Mouse (Mus musculus): ENCODE data around the gene Camk1d. TPM values are rescaled to one million over a fixed set of nuclear protein-coding genes. Genes with fewer than 3 reads are reported as not detected.

Camk1d gene
- total and polyA plus RNA-seq, 2 experiments from 2014 or later: 7.2 to 16.6 TPM

DNA sequence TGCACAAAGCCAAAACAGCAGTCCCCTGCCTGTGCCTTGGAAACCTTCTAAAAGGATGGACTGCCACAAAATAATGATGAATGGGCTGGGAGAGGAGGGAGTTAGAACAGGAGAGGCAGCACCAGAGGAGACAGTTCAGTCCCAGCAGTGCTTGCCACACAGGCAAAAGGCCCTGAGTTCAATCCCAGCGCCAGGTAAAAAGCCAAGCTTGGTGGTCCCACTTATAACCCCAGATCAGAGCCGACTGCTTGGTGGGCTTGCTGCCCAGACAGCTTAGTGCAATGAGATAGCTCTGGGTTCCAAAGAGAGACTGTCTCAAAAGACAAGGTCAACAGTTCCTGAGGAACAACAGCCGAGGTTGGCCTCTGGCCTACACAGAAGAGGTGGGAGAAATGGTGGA, 58.0 kb downstream of the Camk1d start:
- TF ChIP-seq CTCF (IDR thresholded peaks at IDR 0.05; ENCODE audit: low read depth): no peak
- no peak for ATAC-seq
- WGBS: 62% methylated on average over 3 of the region's 3 CpGs
- no peak overlapping the region for H3K9ac ChIP-seq (replicated peaks; ENCODE audit: low read length)
- no peak for DNase-seq (ENCODE audit: low spot score)
- H3K36me3 ChIP-seq (ENCODE audit: insufficient read depth, low read length): no peaks in the 10 kb centered on the region
- no peak overlapping the region for H3K4me2 ChIP-seq (ENCODE audit: low read depth, low read length)
- no peak overlapping the region for H3K27ac ChIP-seq
- no peak overlapping the region for H3K4me3 ChIP-seq (ENCODE audit: low read length)
- no peaks in the 10 kb centered on the region for H3K27me3 ChIP-seq (ENCODE audit: insufficient read depth, low read length)
- no peaks in the 10 kb centered on the region for H3K4me1 ChIP-seq (ENCODE audit: insufficient read depth, low read length)
- no peaks in the 10 kb centered on the region for H3K9me3 ChIP-seq (ENCODE audit: low read length)

DNA sequence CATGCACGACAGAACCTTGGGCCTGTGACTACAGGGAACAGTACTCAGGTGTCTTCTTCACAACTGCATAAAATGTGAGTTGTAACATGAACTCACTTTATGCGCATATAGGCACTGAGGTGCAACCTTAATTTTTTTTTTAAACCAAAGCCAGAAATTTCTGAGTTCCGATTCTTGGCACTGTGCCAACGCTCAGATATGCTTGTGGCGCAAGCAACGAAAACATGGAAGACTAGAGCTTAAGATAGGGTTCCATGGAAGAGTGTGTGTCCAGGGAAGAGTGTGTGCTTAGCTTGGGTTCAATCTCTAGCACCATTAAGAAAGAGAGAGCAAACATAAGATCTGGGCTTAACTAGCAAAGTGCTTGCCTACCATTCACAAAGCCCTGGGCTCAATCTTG, 62.2 kb downstream of the Camk1d start:
- no peak overlapping the region for H3K27ac ChIP-seq
- no peaks in the 10 kb centered on the region for H3K4me1 ChIP-seq (ENCODE audit: insufficient read depth, low read length)
- H3K4me2 ChIP-seq (ENCODE audit: low read depth, low read length): no peak overlapping the region
- no peak for TF ChIP-seq CTCF (IDR thresholded peaks at IDR 0.05; ENCODE audit: low read depth)
- ATAC-seq: no peak
- H3K36me3 ChIP-seq (ENCODE audit: insufficient read depth, low read length): no peaks in the 10 kb centered on the region
- 85% methylated on average over 6 of the region's 6 CpGs for WGBS
- no peak overlapping the region for H3K9ac ChIP-seq (replicated peaks; ENCODE audit: low read length)
- no peaks in the 10 kb centered on the region for H3K9me3 ChIP-seq (ENCODE audit: low read length)
- H3K27me3 ChIP-seq (ENCODE audit: insufficient read depth, low read length): no peaks in the 10 kb centered on the region
- H3K4me3 ChIP-seq (ENCODE audit: low read length): no peak overlapping the region
- DNase-seq (ENCODE audit: low spot score): no peak

- no peak for TF ChIP-seq CTCF (IDR thresholded peaks at IDR 0.05; ENCODE audit: low read depth)
- H3K9ac ChIP-seq (replicated peaks; ENCODE audit: low read length): no peak overlapping the region
- WGBS: 77% methylated on average over 10 of the region's 10 CpGs
- H3K9me3 ChIP-seq (ENCODE audit: low read length): no peaks in the 10 kb centered on the region
- H3K27me3 ChIP-seq (ENCODE audit: insufficient read depth, low read length): no peaks in the 10 kb centered on the region
- no peak overlapping the region for H3K4me2 ChIP-seq (ENCODE audit: low read depth, low read length)
- ATAC-seq (no peak), DNase-seq (ENCODE audit: low spot score) (no peak)
- H3K4me1 ChIP-seq (ENCODE audit: insufficient read depth, low read length): no peaks in the 10 kb centered on the region
- no peak overlapping the region for H3K4me3 ChIP-seq (ENCODE audit: low read length)
- no peaks in the 10 kb centered on the region for H3K36me3 ChIP-seq (ENCODE audit: insufficient read depth, low read length)
- H3K27ac ChIP-seq: no peak overlapping the region
These were observed 62.9 kb downstream of the Camk1d start for GRCm38 (mm10) chr2:5651285-5651870.

DNA sequence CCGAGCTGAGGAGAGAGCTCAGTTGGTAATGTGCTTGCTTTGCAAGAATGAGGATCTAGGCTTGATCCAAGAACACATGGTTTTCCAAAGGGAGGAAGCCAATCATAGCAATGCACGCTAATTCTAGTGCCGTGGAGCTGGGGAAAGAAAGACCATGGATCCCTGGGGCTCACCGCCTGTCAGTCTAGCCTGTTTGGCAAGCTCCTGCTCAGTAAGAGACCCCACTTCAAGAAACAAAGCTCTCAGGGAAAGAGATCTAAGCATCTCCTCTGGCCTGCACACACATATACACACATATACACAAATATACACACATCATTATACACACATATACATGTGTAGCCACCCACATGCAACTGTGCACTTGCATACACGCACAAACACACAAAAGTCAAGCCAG, 65.1 kb downstream of the Camk1d start:
- Histone ChIP-seq H3K36me3 (ENCODE audit: insufficient read depth, low read length) (no peaks in the 10 kb centered on the region), H3K27me3 (ENCODE audit: insufficient read depth, low read length) (no peaks in the 10 kb centered on the region), H3K4me3 (ENCODE audit: low read length) (no peak overlapping the region), H3K9ac (replicated peaks; ENCODE audit: low read length) (no peak overlapping the region), H3K4me1 (ENCODE audit: insufficient read depth, low read length) (no peaks in the 10 kb centered on the region), H3K27ac (no peak overlapping the region), H3K9me3 (ENCODE audit: low read length) (no peaks in the 10 kb centered on the region), H3K4me2 (ENCODE audit: low read depth, low read length) (no peak overlapping the region)
- TF ChIP-seq CTCF (IDR thresholded peaks at IDR 0.05; ENCODE audit: low read depth): no peak
- 61% methylated on average over 5 of the region's 5 CpGs for WGBS
- DNase-seq (ENCODE audit: low spot score) (no peak), ATAC-seq (no peak)

DNA sequence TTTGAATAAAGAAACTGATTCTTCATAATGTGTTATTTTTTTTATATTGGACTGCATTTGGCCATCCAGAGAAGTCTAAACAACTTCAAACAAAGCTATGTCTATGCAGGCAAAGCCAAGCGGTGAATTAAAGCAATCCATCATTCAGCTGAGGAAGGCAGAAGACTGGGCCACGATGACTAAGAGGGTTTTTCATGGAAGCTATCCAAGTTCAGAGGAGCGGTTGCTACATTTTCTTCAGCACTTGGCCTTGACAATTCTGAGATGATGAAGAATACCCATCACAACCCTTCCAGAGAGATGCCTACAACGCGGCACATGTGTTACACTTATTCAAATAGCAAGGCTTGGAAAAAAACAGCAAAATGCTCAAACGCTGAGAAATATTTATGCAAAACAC, 65.6 kb downstream of the Camk1d start:
- WGBS: 65% methylated on average over 6 of the region's 6 CpGs
- H3K9me3 ChIP-seq (ENCODE audit: low read length): no peaks in the 10 kb centered on the region
- DNase-seq (ENCODE audit: low spot score): no peak

GRCm38 (mm10) chr2:5646322-5646721, 68.0 kb downstream of the Camk1d start:
- Histone ChIP-seq H3K27ac (no peak overlapping the region), H3K9ac (replicated peaks; ENCODE audit: low read length) (no peak overlapping the region), H3K36me3 (ENCODE audit: insufficient read depth, low read length) (no peaks in the 10 kb centered on the region), H3K4me3 (ENCODE audit: low read length) (no peak overlapping the region), H3K4me1 (ENCODE audit: insufficient read depth, low read length) (0 out of 2 replicates have a peak, but pooled peaks cover 4% of the 10 kb centered on the region), H3K4me2 (ENCODE audit: low read depth, low read length) (no peak overlapping the region), H3K9me3 (ENCODE audit: low read length) (no peaks in the 10 kb centered on the region), H3K27me3 (ENCODE audit: insufficient read depth, low read length) (no peaks in the 10 kb centered on the region)
- no peak for TF ChIP-seq CTCF (IDR thresholded peaks at IDR 0.05; ENCODE audit: low read depth)
- DNase-seq (ENCODE audit: low spot score) (no peak), ATAC-seq (no peak)
- 86% methylated on average over 5 of the region's 5 CpGs for WGBS

More for the DNA sequence above, 65.6 kb downstream of the Camk1d start:
- H3K36me3 ChIP-seq (ENCODE audit: insufficient read depth, low read length): no peaks in the 10 kb centered on the region
- no peaks in the 10 kb centered on the region for H3K27me3 ChIP-seq (ENCODE audit: insufficient read depth, low read length)
- no peak overlapping the region for H3K9ac ChIP-seq (replicated peaks; ENCODE audit: low read length)
- no peak overlapping the region for H3K27ac ChIP-seq
- no peak overlapping the region for H3K4me3 ChIP-seq (ENCODE audit: low read length)
- H3K4me2 ChIP-seq (ENCODE audit: low read depth, low read length): no peak overlapping the region
- no peak for TF ChIP-seq CTCF (IDR thresholded peaks at IDR 0.05; ENCODE audit: low read depth)
- ATAC-seq: no peak
- H3K4me1 ChIP-seq (ENCODE audit: insufficient read depth, low read length): no peaks in the 10 kb centered on the region

- H3K4me3 ChIP-seq (ENCODE audit: low read length): no peak overlapping the region
- H3K9ac ChIP-seq (replicated peaks; ENCODE audit: low read length): no peak overlapping the region
- ATAC-seq: no peak
- no peak for DNase-seq (ENCODE audit: low spot score)
- no peaks in the 10 kb centered on the region for H3K27me3 ChIP-seq (ENCODE audit: insufficient read depth, low read length)
- no peaks in the 10 kb centered on the region for H3K9me3 ChIP-seq (ENCODE audit: low read length)
- TF ChIP-seq CTCF (IDR thresholded peaks at IDR 0.05; ENCODE audit: low read depth): no peak
- H3K36me3 ChIP-seq (ENCODE audit: insufficient read depth, low read length): no peaks in the 10 kb centered on the region
- H3K4me1 ChIP-seq (ENCODE audit: insufficient read depth, low read length): 0 out of 2 replicates have a peak, but pooled peaks cover 4% of the 10 kb centered on the region
- no peak overlapping the region for H3K4me2 ChIP-seq (ENCODE audit: low read depth, low read length)
- H3K27ac ChIP-seq: no peak overlapping the region
- 71% methylated on average over 2 of the region's 2 CpGs for WGBS
These were observed 68.7 kb downstream of the Camk1d start for GRCm38 (mm10) chr2:5645584-5645983.

Data from hindbrain, postnatal 0 days (tissue).